Mouse (Mus musculus): ENCODE results near the gene Zbed6.

DNA sequence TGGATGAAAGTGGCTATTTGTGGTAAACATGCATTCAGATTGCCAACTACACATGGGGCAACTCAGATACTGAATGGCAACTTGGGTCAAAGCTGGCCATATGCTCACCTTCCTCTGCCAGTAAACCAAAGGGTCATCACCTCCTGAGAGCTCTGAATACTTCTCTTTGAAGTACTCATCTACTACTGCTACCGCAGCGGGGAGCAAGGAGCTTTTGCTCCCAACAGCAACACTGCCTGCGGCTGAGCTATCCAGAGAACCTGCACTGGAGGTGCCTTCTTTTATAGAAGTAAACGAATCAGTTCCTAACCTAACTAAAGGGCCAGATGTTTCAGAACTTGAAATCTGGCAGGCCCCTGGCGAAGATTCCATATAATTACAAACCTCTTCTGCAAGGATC is 3.9 kb downstream of the Zbed6 start:
- TF ChIP-seq CTCF (IDR thresholded peaks at IDR 0.05; ENCODE audit: borderline replicate concordance, extremely low read depth, insufficient read depth, insufficient read length) (no peak), POLR2A (IDR thresholded peaks at IDR 0.05; ENCODE audit: borderline replicate concordance, extremely low read depth, insufficient read depth, insufficient read length, poor library complexity, severe bottlenecking) (no peak)

Measured in brain, embryonic 14.5 days (tissue).